Mouse (Mus musculus) embryonic fibroblast, embryonic 13.5 days (primary cell): ENCODE results near the gene Rpl23a.

Experiments used
- CTCF ChIP-seq: IDR thresholded peaks from 2 replicates; pipeline ENCODE4 v1.5.1; 2011; ENCODE audit warnings: mild to moderate bottlenecking, control low read depth, low read length, moderate library complexity, borderline replicate concordance; ENCODE audit not compliant: insufficient read depth
- POLR2A ChIP-seq: IDR thresholded peaks from 2 replicates; pipeline ENCODE4 v1.6.1; 2011; ENCODE audit warnings: low read depth, mild to moderate bottlenecking, control low read depth, low read length, moderate library complexity

DNA sequence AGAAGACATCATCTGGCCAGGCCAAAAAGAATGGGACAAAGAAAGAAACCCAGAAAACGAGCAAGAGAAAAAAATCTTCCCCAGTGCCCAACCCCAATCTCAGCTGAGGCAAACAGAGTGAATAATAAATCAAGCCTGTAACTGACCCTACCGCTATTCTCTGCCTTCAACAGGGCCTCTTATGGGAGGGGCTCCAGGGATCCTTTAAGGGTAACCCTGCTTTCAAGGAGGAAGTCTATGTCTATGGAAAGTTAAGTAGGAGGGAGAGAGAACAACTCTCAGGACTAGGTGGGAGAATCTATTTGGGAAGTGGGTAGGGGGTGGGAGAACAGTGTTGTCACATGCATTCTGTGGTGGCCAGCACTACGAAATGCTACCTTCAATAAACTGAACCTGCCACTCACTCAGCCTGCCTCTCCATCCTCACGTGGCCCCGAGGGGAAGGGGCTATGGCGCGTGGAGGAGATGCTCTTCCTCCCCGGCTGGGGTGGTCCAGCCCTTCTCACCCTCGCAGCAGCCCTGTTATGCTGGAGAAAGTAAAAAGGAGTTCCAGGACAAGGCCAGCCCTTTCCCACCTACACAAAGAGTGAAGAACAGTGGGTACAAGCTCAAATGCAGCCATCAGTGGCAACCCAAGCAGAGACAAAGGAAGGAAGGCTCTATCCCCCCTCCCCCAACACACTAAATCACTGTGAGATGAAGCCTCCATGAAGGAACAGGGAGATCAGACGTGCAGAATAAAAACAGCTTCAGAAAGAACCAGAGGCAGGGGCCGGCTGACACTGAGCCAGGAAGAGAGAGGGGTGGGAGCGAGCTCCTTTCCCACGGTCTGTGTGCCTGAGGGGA lies 22.2 kb upstream of the Rpl23a start:
- no peak for TF ChIP-seq CTCF
- no peak for TF ChIP-seq POLR2A
